Mouse (Mus musculus) heart, embryonic 13.5 days (tissue): Measurements from ENCODE around the gene Sptan1. TPM values are rescaled to one million over a fixed set of nuclear protein-coding genes. Genes with fewer than 3 reads are reported as not detected.

Experiments used
- ATAC-seq: fragments of 200-750 bp; cut with Nextera tagmentation; 2 replicates; pipeline ENCODE4 v1.8.0; 2017; ENCODE audit warnings: moderate TSS enrichment; ENCODE audit not compliant: insufficient number of reproducible peaks, low FRiP score, low TSS enrichment; ENCODE audit errors: extremely low read depth
- H3K27ac ChIP-seq: fragments of 300-500 bp; sonication (generic); replicated peaks from 2 replicates; pipeline ENCODE4 v1.5.1; 2015; ENCODE audit warnings: moderate library complexity, mild to moderate bottlenecking, inconsistent platforms
- H3K27me3 ChIP-seq: fragments of 300-500 bp; sonication (generic); replicated peaks from 2 replicates; pipeline ENCODE4 v1.6.1; 2015; ENCODE audit warnings: mild to moderate bottlenecking, inconsistent platforms
- H3K36me3 ChIP-seq: fragments of 300-500 bp; sonication (generic); 2 replicates; pipeline ENCODE4 v1.6.1; 2015; ENCODE audit warnings: mild to moderate bottlenecking, inconsistent platforms
- H3K4me1 ChIP-seq: fragments of 300-500 bp; sonication (generic); 2 replicates; pipeline ENCODE4 v1.6.1; 2015; ENCODE audit warnings: inconsistent platforms
- H3K4me2 ChIP-seq: fragments of 300-500 bp; sonication (generic); 2 replicates; pipeline ENCODE4 v1.6.1; 2015; ENCODE audit warnings: inconsistent platforms, mild to moderate bottlenecking, moderate library complexity
- H3K4me3 ChIP-seq: fragments of 300-500 bp; sonication (generic); 2 replicates; pipeline ENCODE4 v1.5.1; 2015; ENCODE audit warnings: moderate library complexity, mild to moderate bottlenecking, inconsistent platforms
- H3K9ac ChIP-seq: fragments of 300-500 bp; sonication (generic); 2 replicates; pipeline ENCODE4 v1.6.1; 2015; ENCODE audit warnings: inconsistent platforms, mild to moderate bottlenecking, moderate library complexity
- H3K9me3 ChIP-seq: fragments of 300-500 bp; sonication (generic); 2 replicates; pipeline ENCODE4 v1.6.1; 2016; ENCODE audit warnings: inconsistent platforms
- WGBS: fragments of 180-500 bp; shearing (Covaris S2); methylation state at CpG from one replicate; pipeline ENCODE4 v1.1.7; 2015; ENCODE audit warnings: mixed read lengths; 5-methylcytosine and 5-hydroxymethylcytosine counted together
- polyA plus RNA-seq: library from polyadenylated mRNA; unstranded; fragments of >200 nt; fragmentation: Nextera tagmentation; extraction: Ambion mirVana; gene quantifications from 2 replicates; pipeline ENCODE4 v1.2.1, GENCODE M21; 2015

Sptan1 gene
- polyA plus RNA-seq, 1 experiment from 2014 or later = 89.5 TPM

- Histone ChIP-seq H3K4me1 (peaks cover 36% of the 10 kb centered on the region), H3K4me3 (peak overlapping the region; percentile 69), H3K9me3 (no peaks in the 10 kb centered on the region), H3K4me2 (peak overlapping the region; percentile 80), H3K27me3 (no peaks in the 10 kb centered on the region), H3K9ac (peak overlapping the region; percentile 90), H3K27ac (peak overlapping the region; percentile 94), H3K36me3 (no peaks in the 10 kb centered on the region)
- under 1% methylated on average over 40 of the region's 40 CpGs for WGBS
- no peak for ATAC-seq
These were observed 97.1 kb downstream of the Sptan1 start for GRCm38 (mm10) chr2:30062249-30063093.

- peak overlapping the region; percentile 69 for H3K4me3 ChIP-seq
- WGBS = 7% methylated on average over 8 of the region's 8 CpGs
- peaks cover 4% of the 10 kb centered on the region for H3K36me3 ChIP-seq
- H3K9ac ChIP-seq = peak overlapping the region; percentile 90
- no peaks in the 10 kb centered on the region for H3K9me3 ChIP-seq
- no peaks in the 10 kb centered on the region for H3K27me3 ChIP-seq
- peak overlapping the region; percentile 80 for H3K4me2 ChIP-seq
- ATAC-seq = no peak
- peak overlapping the region; percentile 94 for H3K27ac ChIP-seq
- peaks cover 43% of the 10 kb centered on the region for H3K4me1 ChIP-seq
These were observed 97.9 kb downstream of the Sptan1 start for GRCm38 (mm10) chr2:30063235-30063634.

DNA sequence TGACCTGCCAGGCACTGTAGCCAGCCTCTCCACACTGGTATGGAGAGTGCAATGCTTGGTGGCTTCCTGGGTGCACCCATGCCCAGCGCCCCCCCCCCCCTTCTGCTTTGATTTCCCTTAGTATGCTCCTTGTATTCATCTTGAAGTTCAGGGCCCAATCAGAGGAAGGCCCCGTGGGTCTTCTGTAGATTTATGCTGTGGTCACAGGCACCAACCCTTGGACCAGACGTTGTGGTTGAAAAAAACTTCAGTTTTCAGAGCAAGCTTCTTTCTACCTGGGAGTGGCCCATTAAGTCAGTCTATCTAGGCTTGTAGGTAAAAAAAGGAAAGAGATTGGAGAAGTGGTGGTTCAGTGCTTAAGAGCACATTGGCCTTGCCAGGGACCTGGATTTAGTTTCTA is 98.4 kb downstream of the Sptan1 start:
- 21% methylated on average over 2 of the region's 3 CpGs for WGBS

GRCm38 (mm10) chr2:30064298-30064697 is 98.9 kb downstream of the Sptan1 start:
- peaks cover 47% of the 10 kb centered on the region for H3K4me1 ChIP-seq
- H3K27ac ChIP-seq = peak overlapping the region; percentile 94
- 34% methylated on average over 3 of the region's 3 CpGs for WGBS
- H3K4me3 ChIP-seq = 0 out of 2 replicates have a peak overlapping the region, but pooled peaks have one; percentile 69
- H3K27me3 ChIP-seq = no peaks in the 10 kb centered on the region
- H3K9ac ChIP-seq = peak overlapping the region; percentile 90
- no peaks in the 10 kb centered on the region for H3K9me3 ChIP-seq
- H3K36me3 ChIP-seq = peaks cover 14% of the 10 kb centered on the region
- H3K4me2 ChIP-seq = peak overlapping the region; percentile 80
- no peak for ATAC-seq

More for the DNA sequence above, 98.4 kb downstream of the Sptan1 start:
- Histone ChIP-seq H3K4me2 (peak overlapping the region; percentile 80), H3K4me1 (peaks cover 47% of the 10 kb centered on the region), H3K9ac (peak overlapping the region; percentile 90), H3K4me3 (peak overlapping the region; percentile 69), H3K36me3 (peaks cover 9% of the 10 kb centered on the region), H3K27ac (peak overlapping the region; percentile 94), H3K9me3 (no peaks in the 10 kb centered on the region), H3K27me3 (no peaks in the 10 kb centered on the region)
- ATAC-seq = no peak

GRCm38 (mm10) chr2:30066046-30066901 is 100.9 kb downstream of the Sptan1 start:
- WGBS = under 1% methylated on average over 78 of the region's 101 CpGs
- no peaks in the 10 kb centered on the region for H3K9me3 ChIP-seq
- ATAC-seq = peak; percentile 94

GRCm38 (mm10) chr2:30067031-30067888 is 101.9 kb downstream of the Sptan1 start:
- under 1% methylated on average over 48 of the region's 69 CpGs for WGBS
- Histone ChIP-seq H3K27me3 (no peaks in the 10 kb centered on the region), H3K4me2 (peak overlapping the region; percentile 76), H3K9ac (peak overlapping the region; percentile 98), H3K27ac (peak overlapping the region; percentile 98), H3K4me3 (peak overlapping the region; percentile 100), H3K4me1 (peaks cover 40% of the 10 kb centered on the region), H3K9me3 (no peaks in the 10 kb centered on the region), H3K36me3 (peaks cover 35% of the 10 kb centered on the region)
- no peak for ATAC-seq

More at GRCm38 (mm10) chr2:30066046-30066901, 100.9 kb downstream of the Sptan1 start:
- peak overlapping the region; percentile 76 for H3K4me2 ChIP-seq
- H3K36me3 ChIP-seq = peaks cover 30% of the 10 kb centered on the region
- H3K4me3 ChIP-seq = peak overlapping the region; percentile 100
- no peaks in the 10 kb centered on the region for H3K27me3 ChIP-seq
- peaks cover 44% of the 10 kb centered on the region for H3K4me1 ChIP-seq
- peak overlapping the region; percentile 98 for H3K9ac ChIP-seq
- H3K27ac ChIP-seq = peak overlapping the region; percentile 98

DNA sequence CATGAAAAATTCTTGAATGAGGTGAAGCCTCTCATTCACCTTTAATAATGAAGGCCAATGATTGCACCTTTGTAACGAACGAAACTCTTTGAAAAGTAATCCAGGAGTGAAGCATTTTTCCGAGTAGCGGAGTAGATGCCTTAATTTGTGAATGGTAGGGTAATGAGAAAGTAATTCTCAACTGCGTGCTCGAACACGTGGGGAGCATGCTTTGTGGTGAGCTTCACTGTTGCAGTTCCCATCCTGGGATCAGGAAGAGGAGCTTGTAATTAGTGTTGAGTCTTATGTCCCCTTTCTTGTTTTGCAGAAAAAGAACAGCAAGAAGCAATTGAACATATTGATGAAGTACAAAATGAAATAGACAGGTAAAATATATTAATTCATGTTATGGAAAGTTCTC is 102.6 kb downstream of the Sptan1 start:
- Histone ChIP-seq H3K9ac (peak overlapping the region; percentile 98), H3K4me1 (peaks cover 38% of the 10 kb centered on the region), H3K4me3 (peak overlapping the region; percentile 100), H3K27me3 (no peaks in the 10 kb centered on the region), H3K36me3 (peaks cover 42% of the 10 kb centered on the region), H3K9me3 (no peaks in the 10 kb centered on the region), H3K27ac (no peak overlapping the region), H3K4me2 (peak overlapping the region; percentile 76)
- WGBS = 36% methylated on average over 7 of the region's 7 CpGs
- no peak for ATAC-seq

DNA sequence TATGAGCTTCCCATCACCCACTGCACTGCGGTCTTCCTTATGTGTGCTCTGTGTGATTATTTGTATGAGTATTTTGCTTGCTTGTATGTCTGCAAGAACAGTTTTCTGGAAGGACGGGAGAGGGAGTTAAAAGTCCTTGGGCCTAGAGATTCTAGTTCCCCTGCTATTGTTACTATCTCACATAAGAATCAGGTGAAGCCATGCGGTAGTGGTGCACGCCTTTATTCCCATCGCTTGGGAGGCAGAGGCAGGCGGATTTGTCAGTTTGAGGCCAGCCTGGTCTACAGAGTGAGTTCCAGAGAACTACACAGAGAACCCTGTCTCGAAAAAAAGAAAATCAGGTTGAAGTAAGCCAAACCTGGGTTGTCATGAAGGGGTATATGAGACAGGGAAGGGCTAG is 107.5 kb downstream of the Sptan1 start:
- no peak overlapping the region for H3K27ac ChIP-seq
- ATAC-seq = no peak
- no peak overlapping the region for H3K4me3 ChIP-seq
- H3K9ac ChIP-seq = no peak overlapping the region
- H3K36me3 ChIP-seq = peaks cover 49% of the 10 kb centered on the region
- H3K27me3 ChIP-seq = no peaks in the 10 kb centered on the region
- no peaks in the 10 kb centered on the region for H3K9me3 ChIP-seq
- H3K4me1 ChIP-seq = peaks cover 13% of the 10 kb centered on the region
- no peak overlapping the region for H3K4me2 ChIP-seq
- WGBS = 72% methylated on average over 7 of the region's 7 CpGs

- Histone ChIP-seq H3K4me2 (no peak overlapping the region), H3K9ac (no peak overlapping the region), H3K36me3 (peaks cover 45% of the 10 kb centered on the region), H3K4me3 (no peak overlapping the region), H3K9me3 (no peaks in the 10 kb centered on the region), H3K27me3 (no peaks in the 10 kb centered on the region), H3K27ac (no peak overlapping the region), H3K4me1 (peaks cover 11% of the 10 kb centered on the region)
- 75% methylated on average over 3 of the region's 3 CpGs for WGBS
- ATAC-seq = no peak
These were observed 107.9 kb downstream of the Sptan1 start for GRCm38 (mm10) chr2:30073285-30073684.

DNA sequence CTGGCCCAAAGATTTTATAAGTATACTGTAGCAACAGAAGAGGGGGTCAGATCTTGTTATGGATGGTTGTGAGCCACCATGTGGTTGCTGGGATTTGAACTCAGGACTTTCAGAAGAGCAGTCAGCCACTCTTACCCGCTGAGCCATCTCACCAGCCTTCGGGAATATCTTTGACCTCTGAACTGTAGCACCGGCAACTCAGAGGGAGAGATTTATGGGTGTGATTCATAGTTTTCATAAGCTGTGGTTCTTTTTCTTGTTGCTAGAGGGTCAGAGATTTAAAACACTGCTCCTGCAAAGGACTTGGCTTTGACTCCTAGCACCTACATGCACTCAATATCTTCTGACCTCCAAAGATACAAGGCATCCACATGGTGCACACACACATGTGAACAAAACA is 110.3 kb downstream of the Sptan1 start:
- Histone ChIP-seq H3K36me3 (peaks cover 22% of the 10 kb centered on the region), H3K27ac (no peak overlapping the region), H3K9ac (no peak overlapping the region), H3K4me3 (no peak overlapping the region), H3K4me1 (peaks cover 24% of the 10 kb centered on the region), H3K27me3 (no peaks in the 10 kb centered on the region), H3K9me3 (no peaks in the 10 kb centered on the region), H3K4me2 (no peak overlapping the region)
- no peak for ATAC-seq
- 79% methylated on average over 3 of the region's 3 CpGs for WGBS
